Mouse (Mus musculus): ENCODE data around the gene Rbp2. TPM values are rescaled to one million over a fixed set of nuclear protein-coding genes. Genes with fewer than 3 reads are reported as not detected.

The Rbp2 gene
- total RNA-seq (2017), result 1.1 TPM in 1 of 2 replicates, not detected in the other

GRCm38 (mm10) chr9:98485815-98486214, at the start of gene Rbp2:
TSS of gene Rbp2 (plus strand) at chr9:98486115.
- no peak for ATAC-seq (replicated peaks in 1 of 2; ENCODE audit: insufficient read depth in 1 of 2, low FRiP score in 2 of 2, low TSS enrichment in 1 of 2, low read depth in 1 of 2, poor library complexity in 2 of 2, severe bottlenecking in 2 of 2)

- no peak for ATAC-seq (replicated peaks in 1 of 2; ENCODE audit: insufficient read depth in 1 of 2, low FRiP score in 2 of 2, low TSS enrichment in 1 of 2, low read depth in 1 of 2, poor library complexity in 2 of 2, severe bottlenecking in 2 of 2)
These were observed 48.1 kb upstream of the Rbp2 start for GRCm38 (mm10) chr9:98437819-98438218.

- no peak for ATAC-seq (replicated peaks in 1 of 2; ENCODE audit: insufficient read depth in 1 of 2, low FRiP score in 2 of 2, low TSS enrichment in 1 of 2, low read depth in 1 of 2, poor library complexity in 2 of 2, severe bottlenecking in 2 of 2)
These were observed 46.8 kb upstream of the Rbp2 start for GRCm38 (mm10) chr9:98439091-98439490.

DNA sequence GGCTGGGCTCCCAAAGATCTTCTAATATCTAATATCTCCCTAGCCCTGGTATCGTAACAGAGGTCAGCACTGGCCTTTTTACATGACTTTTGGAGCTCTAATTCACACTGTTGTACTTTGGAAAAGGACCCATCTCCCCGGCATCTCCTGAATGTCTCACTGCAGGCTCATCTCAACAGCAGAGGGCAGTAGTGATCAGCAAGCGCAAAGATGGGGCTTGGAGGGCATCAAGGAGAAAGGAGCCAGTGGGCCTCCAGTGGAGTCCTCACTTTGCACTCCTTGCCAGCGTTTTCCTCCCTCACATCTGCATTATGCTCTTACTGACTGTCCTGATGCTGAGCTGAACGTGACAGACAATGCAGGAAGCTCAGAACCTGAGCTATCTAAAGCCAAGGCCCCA, 43.3 kb upstream of the Rbp2 start:
- ATAC-seq (replicated peaks in 1 of 2; ENCODE audit: insufficient read depth in 1 of 2, low FRiP score in 2 of 2, low TSS enrichment in 1 of 2, low read depth in 1 of 2, poor library complexity in 2 of 2, severe bottlenecking in 2 of 2), result peak; percentile 69 to 80

DNA sequence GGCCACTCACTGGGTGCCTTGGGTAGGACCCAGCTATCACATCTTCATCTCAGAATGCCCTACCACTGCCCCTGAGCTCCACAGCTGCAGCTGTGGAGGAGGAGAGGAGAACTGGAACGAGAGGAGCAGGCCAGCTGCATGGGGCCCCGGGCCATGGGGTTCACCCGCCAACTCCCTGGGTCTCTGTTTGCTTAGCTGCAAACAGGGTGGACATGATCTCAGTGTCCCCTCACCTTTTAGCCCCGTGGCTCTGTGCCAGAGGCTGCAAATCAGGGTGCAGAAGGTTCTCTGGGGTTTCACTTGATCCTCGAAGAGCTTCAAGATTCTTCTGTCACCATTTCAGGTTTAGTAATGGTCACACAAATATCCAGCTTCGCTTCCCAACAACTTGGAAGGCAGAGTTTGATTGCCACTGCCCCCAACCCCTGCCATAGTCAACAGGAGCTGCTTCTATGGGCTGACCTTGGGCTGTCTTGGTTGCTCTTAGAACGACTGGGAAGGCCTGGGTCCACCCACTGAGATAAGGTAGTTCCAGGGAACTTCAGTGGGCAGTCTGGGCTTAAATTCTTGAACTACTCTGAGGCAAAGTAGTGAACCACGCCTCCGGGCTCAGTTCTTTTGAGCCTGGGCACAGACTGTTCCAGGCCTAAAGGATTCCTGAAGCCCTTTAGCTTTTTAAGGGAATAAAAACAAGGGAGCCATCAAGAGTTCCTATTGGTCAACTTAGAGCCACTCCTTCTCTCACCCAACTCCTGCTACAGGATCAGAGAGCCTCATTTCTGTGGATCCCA, 40.4 kb upstream of the Rbp2 start:
- no peak for ATAC-seq (replicated peaks in 1 of 2; ENCODE audit: insufficient read depth in 1 of 2, low FRiP score in 2 of 2, low TSS enrichment in 1 of 2, low read depth in 1 of 2, poor library complexity in 2 of 2, severe bottlenecking in 2 of 2)

DNA sequence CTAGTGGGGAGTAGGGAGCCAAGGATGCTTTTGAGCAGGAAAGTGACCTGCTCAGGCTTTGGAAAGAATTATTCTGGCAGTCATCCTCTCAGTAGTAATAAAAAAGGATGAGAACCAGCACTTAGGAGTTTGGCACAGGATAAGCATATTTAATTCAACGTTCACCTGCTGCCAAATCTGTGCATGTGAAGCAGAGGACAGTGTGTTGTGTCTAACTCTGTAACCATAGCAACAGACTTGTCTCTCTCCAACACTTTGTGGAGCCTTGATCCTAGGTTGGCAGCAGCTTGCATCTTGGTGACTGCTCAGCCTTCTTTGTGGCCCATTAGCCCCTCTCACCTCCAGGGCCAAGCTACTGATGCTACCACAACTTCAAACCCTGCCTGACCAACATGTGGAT, 34.9 kb upstream of the Rbp2 start:
- ATAC-seq (replicated peaks in 1 of 2; ENCODE audit: insufficient read depth in 1 of 2, low FRiP score in 2 of 2, low TSS enrichment in 1 of 2, low read depth in 1 of 2, poor library complexity in 2 of 2, severe bottlenecking in 2 of 2), result no peak

- no peak for ATAC-seq (replicated peaks in 1 of 2; ENCODE audit: insufficient read depth in 1 of 2, low FRiP score in 2 of 2, low TSS enrichment in 1 of 2, low read depth in 1 of 2, poor library complexity in 2 of 2, severe bottlenecking in 2 of 2)
These were observed 19.2 kb upstream of the Rbp2 start for GRCm38 (mm10) chr9:98466709-98467108.

- ATAC-seq (replicated peaks in 1 of 2; ENCODE audit: insufficient read depth in 1 of 2, low FRiP score in 2 of 2, low TSS enrichment in 1 of 2, low read depth in 1 of 2, poor library complexity in 2 of 2, severe bottlenecking in 2 of 2), result peak in 1 of 2 experiments; percentile 45; a peak in 1 of 4 replicates
These were observed 5.7 kb upstream of the Rbp2 start for GRCm38 (mm10) chr9:98480172-98480749.

DNA sequence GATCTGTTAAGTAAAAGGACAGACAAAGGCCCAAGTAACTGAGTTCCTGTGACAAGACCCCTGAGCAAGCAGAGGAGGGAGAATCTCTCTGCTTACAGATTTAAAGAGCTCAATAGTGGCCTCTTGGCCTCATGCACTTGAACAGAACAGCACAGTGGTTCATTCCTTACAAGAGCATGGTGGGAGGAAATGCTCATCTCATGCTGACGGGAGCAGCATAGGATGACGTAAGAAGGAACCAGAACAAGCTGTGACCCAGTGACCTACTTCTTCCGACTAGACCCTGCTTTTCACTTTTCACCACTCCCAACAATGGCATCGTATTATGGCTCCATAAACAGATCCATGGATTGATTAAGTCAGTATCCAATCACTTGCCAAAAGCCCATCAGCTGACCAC, 3.7 kb upstream of the Rbp2 start:
- no peak for ATAC-seq (replicated peaks in 1 of 2; ENCODE audit: insufficient read depth in 1 of 2, low FRiP score in 2 of 2, low TSS enrichment in 1 of 2, low read depth in 1 of 2, poor library complexity in 2 of 2, severe bottlenecking in 2 of 2)

DNA sequence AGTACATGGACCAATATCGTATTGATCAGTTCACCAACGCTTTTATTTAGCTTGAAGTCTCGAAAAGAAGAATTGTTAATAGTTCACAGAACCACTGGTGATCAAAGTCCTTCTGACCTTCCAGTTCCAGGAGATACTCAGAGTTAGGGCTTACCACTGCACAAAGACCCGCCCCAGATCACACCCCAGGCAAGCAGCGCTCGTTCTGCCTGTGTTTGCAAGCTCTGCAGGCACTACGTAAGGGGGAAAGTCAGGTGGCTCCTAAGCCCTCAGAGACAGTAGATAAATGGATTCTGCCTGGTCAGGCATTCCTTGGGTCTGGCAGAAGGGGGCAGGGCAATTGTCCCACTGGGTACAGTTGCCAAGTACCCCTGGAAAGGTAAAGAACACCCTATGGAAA, 895 bp upstream of the Rbp2 start:
- ATAC-seq (replicated peaks in 1 of 2; ENCODE audit: insufficient read depth in 1 of 2, low FRiP score in 2 of 2, low TSS enrichment in 1 of 2, low read depth in 1 of 2, poor library complexity in 2 of 2, severe bottlenecking in 2 of 2), result no peak

DNA sequence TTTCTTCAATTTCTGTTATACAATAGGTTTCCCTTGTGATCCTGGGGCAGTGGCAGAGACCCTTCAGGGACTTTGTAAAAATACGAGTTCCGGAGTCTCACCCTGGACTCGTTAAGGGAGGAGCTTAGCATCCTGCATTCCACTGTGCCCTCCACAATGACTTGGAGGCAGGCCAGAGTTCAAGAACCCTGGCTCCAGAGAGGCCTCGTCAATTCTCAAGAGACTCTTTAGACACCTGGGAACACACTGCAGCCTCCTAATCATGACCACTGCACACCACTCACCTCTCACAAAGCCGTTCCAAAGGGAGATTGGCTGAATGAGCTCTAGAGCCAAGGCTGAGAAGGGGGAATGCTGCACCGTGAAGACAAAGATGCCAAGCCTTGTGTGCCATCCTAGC, 1.4 kb downstream of the Rbp2 start:
- ATAC-seq (replicated peaks in 1 of 2; ENCODE audit: insufficient read depth in 1 of 2, low FRiP score in 2 of 2, low TSS enrichment in 1 of 2, low read depth in 1 of 2, poor library complexity in 2 of 2, severe bottlenecking in 2 of 2), result no peak

DNA sequence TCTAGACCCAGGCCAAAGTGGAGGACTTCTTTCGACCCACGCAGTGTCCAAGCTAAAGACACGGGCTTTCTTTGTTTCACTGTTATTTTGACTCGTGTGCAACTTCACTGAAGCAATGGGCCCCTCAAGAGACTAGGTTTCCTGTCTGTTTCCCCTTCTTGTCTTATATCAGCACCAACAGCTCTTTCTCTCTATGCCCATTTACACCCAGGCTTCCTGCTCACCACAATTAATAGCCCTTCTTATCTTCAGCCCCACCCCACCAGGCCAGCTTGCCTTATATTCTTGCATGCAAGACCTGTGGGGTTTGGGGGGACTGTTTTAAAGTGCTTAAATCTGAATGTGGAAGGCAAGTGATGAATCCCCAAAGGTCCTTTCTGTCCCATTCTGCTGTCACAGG, 3.6 kb downstream of the Rbp2 start:
- peak; percentile 93 to 94 for ATAC-seq (replicated peaks in 1 of 2; ENCODE audit: insufficient read depth in 1 of 2, low FRiP score in 2 of 2, low TSS enrichment in 1 of 2, low read depth in 1 of 2, poor library complexity in 2 of 2, severe bottlenecking in 2 of 2)

DNA sequence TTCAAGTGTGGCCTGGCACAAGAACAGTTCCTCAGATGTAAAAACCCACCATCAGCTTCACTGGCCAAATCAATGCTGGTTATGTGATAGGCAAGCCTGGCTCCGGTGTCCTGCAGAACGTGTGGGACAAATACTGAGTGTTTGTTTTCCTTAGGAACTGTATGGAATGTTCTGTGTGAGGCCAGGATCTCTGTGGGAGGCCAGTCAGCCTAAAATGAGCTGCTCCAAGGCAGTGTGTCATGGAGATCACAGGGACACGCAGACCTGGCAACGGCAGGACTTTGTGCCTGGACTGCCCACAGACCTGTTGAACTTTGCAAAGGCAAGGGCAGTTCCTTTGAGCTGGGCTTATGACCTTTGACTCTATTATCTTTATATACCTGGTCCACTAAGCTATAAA, 4.2 kb downstream of the Rbp2 start:
- no peak for ATAC-seq (replicated peaks in 1 of 2; ENCODE audit: insufficient read depth in 1 of 2, low FRiP score in 2 of 2, low TSS enrichment in 1 of 2, low read depth in 1 of 2, poor library complexity in 2 of 2, severe bottlenecking in 2 of 2)

GRCm38 (mm10) chr9:98491071-98491470, 5.2 kb downstream of the Rbp2 start:
- ATAC-seq (replicated peaks in 1 of 2; ENCODE audit: insufficient read depth in 1 of 2, low FRiP score in 2 of 2, low TSS enrichment in 1 of 2, low read depth in 1 of 2, poor library complexity in 2 of 2, severe bottlenecking in 2 of 2), result no peak

GRCm38 (mm10) chr9:98492212-98492611, 6.3 kb downstream of the Rbp2 start:
- ATAC-seq (replicated peaks in 1 of 2; ENCODE audit: insufficient read depth in 1 of 2, low FRiP score in 2 of 2, low TSS enrichment in 1 of 2, low read depth in 1 of 2, poor library complexity in 2 of 2, severe bottlenecking in 2 of 2), result no peak

DNA sequence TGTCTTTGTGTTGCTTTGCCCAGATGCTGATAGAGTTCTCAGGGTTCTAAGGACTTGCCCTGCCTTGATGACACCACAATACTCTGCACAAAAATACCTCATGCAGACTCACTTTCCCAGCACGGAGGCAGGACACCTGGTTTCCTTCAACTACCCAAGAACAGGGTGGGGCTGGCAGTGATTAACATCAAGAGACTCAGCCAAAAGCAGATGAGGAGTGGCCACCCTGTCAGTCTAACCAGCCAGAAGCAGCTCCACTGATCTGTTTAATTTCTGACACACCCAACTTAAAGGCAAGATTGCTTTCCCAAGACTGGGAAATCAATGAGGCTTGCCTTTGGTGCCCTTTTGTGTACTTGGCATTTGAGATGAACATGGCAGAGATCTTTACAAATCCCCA, 6.9 kb downstream of the Rbp2 start:
- ATAC-seq (replicated peaks in 1 of 2; ENCODE audit: insufficient read depth in 1 of 2, low FRiP score in 2 of 2, low TSS enrichment in 1 of 2, low read depth in 1 of 2, poor library complexity in 2 of 2, severe bottlenecking in 2 of 2), result no peak

- peak; percentile 34 to 54; a peak in 2 of 4 replicates for ATAC-seq (replicated peaks in 1 of 2; ENCODE audit: insufficient read depth in 1 of 2, low FRiP score in 2 of 2, low TSS enrichment in 1 of 2, low read depth in 1 of 2, poor library complexity in 2 of 2, severe bottlenecking in 2 of 2)
These were observed 11.2 kb downstream of the Rbp2 start for GRCm38 (mm10) chr9:98497157-98497556.

DNA sequence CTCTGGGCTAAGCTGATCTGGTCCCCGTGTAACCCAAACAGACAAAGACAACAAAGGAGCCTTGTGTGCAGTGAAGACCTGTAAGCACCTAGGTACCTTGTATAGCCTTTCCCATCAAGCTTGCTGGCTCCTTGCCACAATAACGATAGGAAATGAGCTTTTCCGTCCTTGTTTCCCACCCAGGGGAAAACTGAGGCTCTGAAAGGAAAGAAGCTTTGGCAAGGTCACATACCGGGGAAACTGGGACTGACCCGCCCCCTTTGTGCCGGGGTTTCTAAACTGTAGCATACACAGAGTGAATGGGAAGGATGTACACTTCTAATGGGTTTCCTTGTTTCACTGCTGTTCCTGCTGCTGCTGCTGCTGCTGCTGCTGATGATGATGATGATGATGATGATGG, 12.1 kb downstream of the Rbp2 start:
- no peak for ATAC-seq (replicated peaks in 1 of 2; ENCODE audit: insufficient read depth in 1 of 2, low FRiP score in 2 of 2, low TSS enrichment in 1 of 2, low read depth in 1 of 2, poor library complexity in 2 of 2, severe bottlenecking in 2 of 2)

GRCm38 (mm10) chr9:98498717-98499268, 12.9 kb downstream of the Rbp2 start:
- ATAC-seq (replicated peaks in 1 of 2; ENCODE audit: insufficient read depth in 1 of 2, low FRiP score in 2 of 2, low TSS enrichment in 1 of 2, low read depth in 1 of 2, poor library complexity in 2 of 2, severe bottlenecking in 2 of 2), result no peak

Measured in hematopoietic stem cell, adult 5-6 weeks (primary cell).